Mouse (Mus musculus): ENCODE measurements around the gene Ddx19a. TPM values are rescaled to one million over a fixed set of nuclear protein-coding genes. Genes with fewer than 3 reads are reported as not detected.

The Ddx19a gene
- total and polyA plus RNA-seq, 3 experiments: 23.1 to 107 (median 28.8) TPM

- TF ChIP-seq NELFE (IDR thresholded peaks at IDR 0.05; ENCODE audit: low read depth, low read length): no peak
- TF ChIP-seq KAT2A (IDR thresholded peaks at IDR 0.05; ENCODE audit: insufficient replicate concordance, low read length): no peak
- no peak for TF ChIP-seq USF2 (conservative IDR thresholded peaks at IDR 0.05; ENCODE audit: low read depth, low read length)
Observed at GRCm38 (mm10) chr8:111034276-111034675, 36.7 kb upstream of the Ddx19a start (continued).

GRCm38 (mm10) chr8:111033482-111034215, 36.0 kb upstream of the Ddx19a start:
- Histone ChIP-seq H3K27ac (ENCODE audit: insufficient read depth, low read depth) (peak overlapping the region; percentile 43; the same call in 1 of the 2 replicates), H3K27me3 (replicated peaks) (no peaks in the 10 kb centered on the region), H3K4me3 (replicated peaks in 1 of 3; ENCODE audit: low read depth in 2 of 3, low read length in 2 of 3, poor library complexity in 1 of 3) (peak overlapping the region; percentile 71 to 92 (median 74)), H3K4me1 (ENCODE audit: control insufficient read depth in 1 of 2, insufficient read depth in 2 of 2) (peaks cover 5 to 41% of the 10 kb centered on the region in 2 experiments; a peak in 3 of 4 replicates), H3K36me3 (replicated peaks in 1 of 2; ENCODE audit: control insufficient read depth in 1 of 2, insufficient read depth in 1 of 2, low read length in 1 of 2) (peaks cover 24 to 37% of the 10 kb centered on the region in 2 experiments), H3K9me3 (replicated peaks; ENCODE audit: low read length) (no peaks in the 10 kb centered on the region), H3K9ac (ENCODE audit: insufficient read depth, low read depth) (peak overlapping the region; percentile 100), H3K4me2 (ENCODE audit: insufficient read depth, low read depth, poor library complexity, severe bottlenecking) (0 out of 2 replicates have a peak overlapping the region, but pooled peaks have one; percentile 32), H3K79me2 (replicated peaks; ENCODE audit: control insufficient read depth, extremely low read depth, insufficient read depth, poor library complexity, severe bottlenecking) (peaks cover 43% of the 10 kb centered on the region)
- in situ Hi-C loops (cut with MboI; ENCODE audit: low pct_ligation_motif_present, low pct_unique_long_range_greater_than_20kb, low sequenced_read_pairs): no loop called here
- dilution Hi-C loops (cut with MboI; ENCODE audit: extremely low pct_ligation_motif_present, extremely low pct_unique_long_range_greater_than_20kb, low sequenced_read_pairs): no loop called here
- peak; percentile 100 for DNase-seq (ENCODE audit: extremely low read depth)
- peak; percentile 95 for TF ChIP-seq MYC (IDR thresholded peaks at IDR 0.05; ENCODE audit: low read depth, low read length)
- peak; percentile 99 for TF ChIP-seq MAX (IDR thresholded peaks at IDR 0.05; ENCODE audit: low read length)
- TF ChIP-seq ZC3H11A (IDR thresholded peaks at IDR 0.05; ENCODE audit: low read depth, low read length): no peak
- TF ChIP-seq NRF1 (IDR thresholded peaks at IDR 0.05; ENCODE audit: low read depth, low read length): peak; percentile 59
- TF ChIP-seq ETS1 (conservative IDR thresholded peaks at IDR 0.05; ENCODE audit: low read depth, low read length): peak; percentile 36; the same call in 1 of the 2 replicates
- peak; percentile 45; the same call in 1 of the 2 replicates for TF ChIP-seq JUN (IDR thresholded peaks at IDR 0.05; ENCODE audit: insufficient read depth, low read depth, low read length)
- peak; percentile 74; the same call in 1 of the 2 replicates for TF ChIP-seq TCF12 (IDR thresholded peaks at IDR 0.05; ENCODE audit: low read depth, low read length)
- peak; percentile 61; the same call in 1 of the 2 replicates for TF ChIP-seq POLR2AphosphoS2 (IDR thresholded peaks at IDR 0.05; ENCODE audit: low read depth, low read length)
- no peak for TF ChIP-seq MAFK (IDR thresholded peaks at IDR 0.05; ENCODE audit: insufficient replicate concordance, low read length)
- TF ChIP-seq GABPA (IDR thresholded peaks at IDR 0.05; ENCODE audit: insufficient replicate concordance, low read depth, low read length): no peak
- no peak for TF ChIP-seq RCOR1 (conservative IDR thresholded peaks at IDR 0.05; ENCODE audit: low read depth, low read length)
- peak; percentile 61 for TF ChIP-seq NELFE (IDR thresholded peaks at IDR 0.05; ENCODE audit: low read depth, low read length)
- TF ChIP-seq MAZ (IDR thresholded peaks at IDR 0.05; ENCODE audit: low read depth, low read length): no peak
- TF ChIP-seq ELF1 (IDR thresholded peaks at IDR 0.05; ENCODE audit: low read depth, low read length): peak; percentile 59; the same call in 1 of the 2 replicates
- TF ChIP-seq USF1 (IDR thresholded peaks at IDR 0.05; ENCODE audit: low read depth, low read length): peak; percentile 99
- peak; percentile 61 for TF ChIP-seq JUND (conservative IDR thresholded peaks at IDR 0.05; ENCODE audit: low read depth, low read length)
- TF ChIP-seq RAD21 (IDR thresholded peaks at IDR 0.05; ENCODE audit: low read depth, low read length): no peak
- peak; percentile 83 for TF ChIP-seq ZMIZ1 (IDR thresholded peaks at IDR 0.05; ENCODE audit: low read depth, low read length)
- TF ChIP-seq ZNF384 (IDR thresholded peaks at IDR 0.05; ENCODE audit: low read depth, low read length): no peak
- peak; percentile 93; the same call in 1 of the 2 replicates for TF ChIP-seq E2F4 (IDR thresholded peaks at IDR 0.05; ENCODE audit: insufficient replicate concordance, low read depth, low read length)
- peak; percentile 76 for TF ChIP-seq HCFC1 (IDR thresholded peaks at IDR 0.05; ENCODE audit: low read depth, low read length)
- peak; percentile 79; the same call in 1 of the 2 replicates for TF ChIP-seq CHD1 (IDR thresholded peaks at IDR 0.05; ENCODE audit: low read depth, low read length)
- peak; percentile 99 for TF ChIP-seq USF2 (conservative IDR thresholded peaks at IDR 0.05; ENCODE audit: low read depth, low read length)
- TF ChIP-seq KAT2A (IDR thresholded peaks at IDR 0.05; ENCODE audit: insufficient replicate concordance, low read length): 0 out of 2 replicates have a peak, but pooled peaks have one; percentile 46
- TF ChIP-seq MXI1 (IDR thresholded peaks at IDR 0.05; ENCODE audit: low read depth, low read length): peak; percentile 79
- no peak for TF ChIP-seq UBTF (IDR thresholded peaks at IDR 0.05; ENCODE audit: low read depth, low read length)
- no peak for TF ChIP-seq SMC3 (IDR thresholded peaks at IDR 0.05; ENCODE audit: low read depth, low read length)
- peak; percentile 87 for TF ChIP-seq POLR2A (IDR thresholded peaks at IDR 0.05; ENCODE audit: low read depth, low read length)
- TF ChIP-seq IRF4 (IDR thresholded peaks at IDR 0.05; ENCODE audit: low read depth, low read length): peak; percentile 56
- no peak for TF ChIP-seq ZKSCAN1 (IDR thresholded peaks at IDR 0.05; ENCODE audit: borderline replicate concordance, low read depth, low read length)
- 0 out of 2 replicates have a peak, but pooled peaks have one; percentile 57 for TF ChIP-seq MEF2A (IDR thresholded peaks at IDR 0.05; ENCODE audit: borderline replicate concordance, low read depth, low read length)
- TF ChIP-seq PAX5 (IDR thresholded peaks at IDR 0.05; ENCODE audit: low read length): no peak
- TF ChIP-seq SIN3A (IDR thresholded peaks at IDR 0.05; ENCODE audit: low read length): no peak; the same call in none of the 2 replicates
- TF ChIP-seq CHD2 (IDR thresholded peaks at IDR 0.05; ENCODE audit: low read length): peak; percentile 97

Measured in CH12.LX (cell line).